Mouse (Mus musculus) hindbrain, embryonic 14.5 days (tissue): ENCODE measurements at regions not wholly inside any gene's neighbourhood (a gene's known extent, or its start where the extent isn't known, plus 50 kb on each side); places are given as distances from the start of the nearest gene placed in this dataset.

Experiments used
- ATAC-seq: fragments of 200-750 bp; cut with Nextera tagmentation; 2 replicates; pipeline ENCODE4 v1.8.0; 2017; ENCODE audit warnings: moderate number of reproducible peaks, mild to moderate bottlenecking, moderate TSS enrichment, moderate library complexity; ENCODE audit not compliant: low FRiP score
- DNase-seq: peaks from one replicate; pipeline ENCODE4 v3.0.0-alpha.2; 2015; ENCODE audit warnings: low spot score
- H3K27ac ChIP-seq: fragments of 300-500 bp; sonication (generic); 2 replicates; pipeline ENCODE4 v1.5.1; 2014; ENCODE audit warnings: mild to moderate bottlenecking, moderate library complexity
- H3K27me3 ChIP-seq: fragments of 300-500 bp; sonication (generic); 2 replicates; pipeline ENCODE4 v1.6.1; 2014; ENCODE audit warnings: mild to moderate bottlenecking, low read length, mixed read lengths; ENCODE audit not compliant: control insufficient read depth, insufficient read depth
- H3K36me3 ChIP-seq: fragments of 300-500 bp; sonication (generic); replicated peaks from 2 replicates; pipeline ENCODE4 v1.6.1; 2014; ENCODE audit not compliant: control insufficient read depth, insufficient read depth
- H3K4me1 ChIP-seq: fragments of 300-500 bp; sonication (generic); replicated peaks from 2 replicates; pipeline ENCODE4 v1.6.1; 2014; ENCODE audit warnings: antibody characterized with exemption, low read length, mixed read lengths; ENCODE audit not compliant: control insufficient read depth, insufficient read depth
- H3K4me2 ChIP-seq: fragments of 300-500 bp; sonication (generic); replicated peaks from 2 replicates; pipeline ENCODE4 v1.6.1; 2014; ENCODE audit warnings: mild to moderate bottlenecking, moderate library complexity
- H3K4me3 ChIP-seq: fragments of 300-500 bp; sonication (generic); replicated peaks from 2 replicates; pipeline ENCODE4 v1.5.1; 2014; ENCODE audit warnings: mild to moderate bottlenecking, low read length
- H3K9ac ChIP-seq: fragments of 300-500 bp; sonication (generic); 2 replicates; pipeline ENCODE4 v1.6.1; 2014
- H3K9me3 ChIP-seq: fragments of 300-500 bp; sonication (generic); 2 replicates; pipeline ENCODE4 v1.6.1; 2016; ENCODE audit warnings: low read length; ENCODE audit not compliant: control insufficient read depth
- WGBS: fragments of 180-500 bp; shearing (Covaris S2); extraction: QIAGEN DNeasy Blood & Tissue Kit; methylation state at CpG from one replicate; pipeline ENCODE4 v1.1.7; 2014; 5-methylcytosine and 5-hydroxymethylcytosine counted together

DNA sequence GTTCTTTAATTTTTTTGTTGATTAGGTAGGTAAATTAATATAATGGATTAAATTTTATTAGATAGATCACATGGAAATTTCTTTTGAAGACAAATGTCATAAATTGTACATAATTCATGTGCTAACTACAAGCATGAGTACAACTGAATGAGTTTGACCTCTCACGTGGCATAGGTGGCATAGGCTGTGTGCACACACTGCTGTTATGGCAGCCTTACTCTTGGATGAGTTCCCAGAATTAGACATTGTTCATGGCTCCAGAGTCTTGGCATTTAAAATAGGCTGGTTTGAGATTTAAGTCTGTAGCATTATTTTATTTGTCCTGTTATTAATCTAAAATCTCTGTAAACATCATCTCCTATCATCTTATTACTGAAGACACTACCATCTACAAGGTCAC is 115.2 kb upstream of the Fsip2 start:
- Histone ChIP-seq H3K9ac (no peak overlapping the region), H3K27me3 (no peaks in the 10 kb centered on the region), H3K27ac (no peak overlapping the region), H3K4me2 (no peak overlapping the region), H3K4me3 (no peak overlapping the region), H3K9me3 (no peaks in the 10 kb centered on the region), H3K4me1 (no peaks in the 10 kb centered on the region), H3K36me3 (no peaks in the 10 kb centered on the region)
- DNase-seq = no peak
- ATAC-seq = peak; percentile 55; the same call in 1 of the 2 replicates
- WGBS = 36% methylated on average over 1 of the region's 1 CpGs

DNA sequence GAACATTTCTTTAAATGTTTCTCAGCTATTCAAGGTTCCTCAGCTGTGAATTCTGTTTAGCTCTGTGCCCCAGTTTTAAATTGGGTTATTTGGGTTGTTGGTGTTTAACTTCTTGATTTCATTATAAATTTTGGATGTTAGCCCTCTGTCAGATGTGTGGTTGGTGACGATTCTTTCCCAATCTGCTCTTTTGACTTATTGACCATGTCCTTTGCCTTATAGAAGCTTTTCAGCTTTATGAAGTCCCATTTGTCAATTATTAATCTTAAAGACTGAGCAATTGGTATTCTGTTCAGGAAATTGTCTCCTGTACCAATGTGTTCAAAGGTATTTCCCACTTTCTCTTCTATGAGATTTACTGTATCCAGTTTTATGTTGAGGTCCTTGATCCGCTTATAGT is 103.6 kb upstream of the Fsip2 start:
- no peak overlapping the region for H3K4me3 ChIP-seq
- no peaks in the 10 kb centered on the region for H3K27me3 ChIP-seq
- no peaks in the 10 kb centered on the region for H3K36me3 ChIP-seq
- DNase-seq = no peak
- ATAC-seq = no peak
- no peaks in the 10 kb centered on the region for H3K4me1 ChIP-seq
- no peak overlapping the region for H3K27ac ChIP-seq
- no peak overlapping the region for H3K9ac ChIP-seq
- H3K4me2 ChIP-seq = no peak overlapping the region
- H3K9me3 ChIP-seq = no peaks in the 10 kb centered on the region
- WGBS = 94% methylated on average over 2 of the region's 2 CpGs

DNA sequence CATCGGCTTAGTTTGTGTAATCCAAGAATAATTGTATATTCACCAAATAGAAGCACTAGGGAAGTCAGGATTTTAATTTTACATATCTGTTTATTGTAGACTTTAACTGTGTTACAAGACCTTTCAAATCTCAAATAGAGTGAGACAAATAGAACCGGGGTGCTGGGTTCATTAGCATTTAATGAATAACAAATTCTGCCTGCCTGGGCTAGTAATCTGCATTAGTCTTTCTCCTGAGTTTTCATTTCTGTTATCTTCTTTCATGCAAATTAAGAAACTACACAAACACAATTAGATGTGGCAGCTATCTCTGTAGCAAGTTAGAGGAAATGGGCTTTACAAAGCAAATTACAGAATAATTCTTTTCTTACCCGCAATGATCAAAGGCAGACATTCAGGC is 96.2 kb upstream of the Fsip2 start:
- peak; percentile 43; the same call in 1 of the 2 replicates for ATAC-seq
- no peak overlapping the region for H3K27ac ChIP-seq
- H3K4me2 ChIP-seq = no peak overlapping the region

DNA sequence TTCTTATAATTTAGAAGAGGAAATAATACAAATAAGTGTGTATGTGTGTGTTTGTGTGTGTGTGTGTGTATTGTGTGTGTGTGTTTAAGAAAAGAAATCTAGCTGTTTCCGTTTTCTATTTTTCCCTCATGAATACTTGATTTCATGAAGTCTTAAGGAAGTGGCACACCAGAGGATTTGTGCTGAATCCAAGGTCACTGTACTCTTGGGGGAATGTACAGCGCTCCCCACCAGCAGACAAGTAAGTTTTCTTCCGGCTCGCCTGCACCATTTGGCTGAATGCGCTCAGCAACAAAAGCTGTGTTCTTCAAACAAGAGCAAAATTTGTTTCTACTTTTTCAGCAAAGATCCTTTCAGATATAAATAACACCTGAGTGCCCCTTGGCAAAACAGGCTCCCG is 95.7 kb upstream of the Fsip2 start:
- 0 out of 2 replicates have a peak, but pooled peaks cover 4% of the 10 kb centered on the region for H3K4me1 ChIP-seq
- H3K9ac ChIP-seq = no peak overlapping the region
- no peaks in the 10 kb centered on the region for H3K36me3 ChIP-seq
- no peak for ATAC-seq
- no peaks in the 10 kb centered on the region for H3K9me3 ChIP-seq
- WGBS = 40% methylated on average over 6 of the region's 6 CpGs
- no peak for DNase-seq
- no peak overlapping the region for H3K27ac ChIP-seq
- no peaks in the 10 kb centered on the region for H3K27me3 ChIP-seq
- H3K4me3 ChIP-seq = no peak overlapping the region
- no peak overlapping the region for H3K4me2 ChIP-seq

More for the DNA sequence above, 96.2 kb upstream of the Fsip2 start:
- WGBS = 20% methylated on average over 3 of the region's 3 CpGs
- Histone ChIP-seq H3K27me3 (no peaks in the 10 kb centered on the region), H3K36me3 (no peaks in the 10 kb centered on the region), H3K9me3 (no peaks in the 10 kb centered on the region), H3K9ac (no peak overlapping the region), H3K4me3 (no peak overlapping the region), H3K4me1 (0 out of 2 replicates have a peak, but pooled peaks cover 4% of the 10 kb centered on the region)
- no peak for DNase-seq
